Mouse (Mus musculus): ENCODE data around the gene Pde6c.

Gene Pde6c

DNA sequence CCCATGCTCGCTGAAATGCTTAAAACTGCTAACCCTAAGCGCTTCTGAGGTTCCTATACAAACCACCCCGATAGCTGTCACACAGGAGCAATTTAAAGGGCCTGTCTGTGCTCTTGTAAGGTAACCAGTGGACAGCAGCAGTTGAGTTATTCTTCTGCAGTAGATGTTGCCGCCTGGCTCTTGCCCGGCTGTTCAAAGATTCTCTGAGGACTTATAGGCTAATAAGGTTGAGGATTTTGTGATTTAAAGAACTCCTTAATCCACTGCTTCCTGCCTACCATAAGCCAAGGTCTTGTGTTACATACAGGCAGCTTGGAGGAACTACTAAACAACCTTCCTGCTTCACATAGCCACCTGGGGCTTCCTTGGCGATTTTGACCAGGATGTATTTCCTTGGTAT is at the start of gene Pde6c:
Pde6c (plus strand) TSS at position 301 of the 400 bp plus-strand sequence.
- WGBS: 83% methylated on average over 6 of the region's 6 CpGs

DNA sequence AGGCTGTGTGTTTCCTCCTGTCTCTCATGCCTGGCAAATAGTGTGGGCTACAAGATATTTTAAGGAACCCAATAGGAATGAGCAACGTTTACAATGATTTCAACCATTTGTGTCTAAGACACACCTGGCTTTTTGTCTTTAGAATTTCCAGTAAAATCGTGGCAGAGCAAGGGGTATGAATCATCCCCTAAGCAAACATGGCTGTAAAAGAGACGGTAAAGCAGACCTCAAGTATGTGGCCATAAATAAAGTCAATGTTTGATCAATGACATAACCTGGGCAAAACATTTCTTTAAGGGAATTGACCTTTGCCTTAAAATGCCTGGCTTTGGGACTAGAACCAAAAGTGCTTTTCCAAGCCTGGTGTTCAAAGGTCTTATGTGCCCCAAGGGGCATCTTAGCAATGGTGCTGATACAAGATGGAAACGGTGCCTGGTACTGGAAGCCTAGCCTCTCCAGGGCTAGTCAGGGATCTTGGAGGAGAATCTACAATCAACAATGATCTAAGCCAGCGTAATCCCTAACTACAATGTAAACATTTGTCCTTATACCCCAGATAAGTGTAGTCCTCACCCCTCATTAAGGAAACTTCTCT is 49.6 kb upstream of the Pde6c start:
- WGBS: 80% methylated on average over 5 of the region's 5 CpGs

GRCm38 (mm10) chr19:38085841-38086240 is 46.7 kb upstream of the Pde6c start:
- 91% methylated on average over 4 of the region's 4 CpGs for WGBS

DNA sequence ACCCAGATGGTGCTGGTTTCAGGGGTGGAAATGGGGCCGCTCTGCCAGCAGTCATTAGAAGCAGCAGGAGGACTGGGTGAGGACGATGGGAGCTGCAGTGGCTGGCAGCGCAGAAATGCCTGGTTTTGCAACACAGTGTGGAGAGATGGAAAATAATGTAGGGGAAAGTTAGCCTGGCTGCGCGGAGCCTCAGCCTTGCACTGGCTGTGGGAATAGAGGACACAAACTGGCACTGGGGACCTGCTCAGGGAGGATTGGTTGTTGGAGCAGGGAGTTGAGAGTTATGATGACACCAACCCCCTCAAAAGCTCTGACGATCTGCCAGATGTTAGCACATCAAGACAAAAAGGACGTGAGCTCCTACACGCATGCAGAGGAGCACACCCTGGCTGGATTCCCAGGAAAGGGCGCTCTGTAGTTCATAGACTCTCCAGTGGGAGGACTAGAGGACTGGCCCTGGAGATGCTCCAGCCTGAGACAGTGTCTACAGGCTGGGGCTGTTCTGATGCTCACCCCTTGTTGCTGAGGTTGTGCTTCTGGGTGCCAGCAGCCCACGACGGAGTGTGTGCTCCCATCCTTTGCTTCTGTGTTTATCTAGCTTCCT is 45.5 kb upstream of the Pde6c start:
- WGBS: 34% methylated on average over 11 of the region's 11 CpGs

DNA sequence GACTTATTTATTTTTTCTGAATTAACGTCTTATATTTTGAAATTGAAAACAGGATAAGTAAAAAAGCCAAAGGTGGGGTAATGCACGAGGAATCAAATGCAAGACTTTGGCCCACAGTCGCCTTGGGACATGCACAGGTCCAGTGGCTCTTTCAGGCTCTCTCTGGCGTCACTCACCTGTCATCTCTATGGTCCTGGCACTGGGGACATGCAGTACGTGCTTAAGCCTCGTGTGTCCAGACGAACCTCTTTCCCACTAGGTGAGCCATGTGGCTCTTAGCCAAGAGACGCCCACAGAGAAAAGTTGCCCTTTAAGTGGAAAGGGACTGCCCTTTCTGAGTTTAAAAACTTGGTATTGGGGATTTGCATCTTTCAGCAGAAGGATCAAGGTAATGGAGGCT is 43.2 kb upstream of the Pde6c start:
- WGBS: 80% methylated on average over 8 of the region's 8 CpGs

- WGBS: 71% methylated on average over 4 of the region's 4 CpGs
These were observed 41.0 kb upstream of the Pde6c start for GRCm38 (mm10) chr19:38091512-38091985.

GRCm38 (mm10) chr19:38096231-38096630 is 36.4 kb upstream of the Pde6c start:
- 48% methylated on average over 4 of the region's 4 CpGs for WGBS

- WGBS: under 1% methylated on average over 77 of the region's 77 CpGs
These were observed 35.5 kb upstream of the Pde6c start, which contains the start of gene Ffar4 for GRCm38 (mm10) chr19:38096858-38097758. TSS of gene Ffar4 (plus strand) at chr19:38097071.

- WGBS: 96% methylated on average over 4 of the region's 4 CpGs
These were observed 24.7 kb upstream of the Pde6c start for GRCm38 (mm10) chr19:38107871-38108270.

DNA sequence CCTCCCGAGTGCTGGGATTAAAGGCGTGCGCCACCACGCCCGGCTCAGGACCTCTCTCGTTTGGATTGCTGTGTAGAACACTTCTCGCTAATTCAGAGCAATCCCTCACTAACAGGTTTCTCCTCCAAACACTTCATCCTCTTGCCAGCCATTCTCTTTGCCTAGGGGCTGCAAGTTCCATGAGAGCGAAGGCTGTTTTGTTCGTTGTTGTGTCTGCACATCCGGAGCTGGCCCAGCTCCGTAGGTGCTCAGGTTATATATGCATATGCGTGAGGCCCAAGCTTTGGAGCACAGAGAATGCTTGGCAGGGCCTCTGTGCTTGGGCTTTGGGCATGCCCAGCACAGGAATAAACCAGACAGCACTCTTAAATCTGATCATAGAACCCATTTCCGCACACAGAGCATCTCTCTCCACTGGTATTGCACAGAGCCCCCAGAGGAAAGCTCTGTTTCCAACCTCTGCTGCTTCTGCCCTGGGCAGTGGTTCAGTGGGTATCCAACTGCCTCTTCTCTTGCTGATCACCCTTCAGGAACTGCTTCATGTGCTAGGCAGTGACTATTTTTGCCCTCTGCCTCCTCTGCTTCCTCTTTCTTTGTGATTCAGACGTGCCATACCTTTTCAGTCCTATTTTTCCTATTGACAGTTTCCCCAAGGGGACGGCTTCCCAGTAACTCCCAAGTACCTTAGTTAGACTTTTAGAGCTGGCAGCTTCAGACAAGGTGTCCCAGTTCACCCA is 22.9 kb upstream of the Pde6c start:
- 88% methylated on average over 15 of the region's 15 CpGs for WGBS

- 78% methylated on average over 8 of the region's 8 CpGs for whole genome bisulfite sequencing
These were observed 21.5 kb upstream of the Pde6c start for GRCm38 (mm10) chr19:38111056-38111455.

DNA sequence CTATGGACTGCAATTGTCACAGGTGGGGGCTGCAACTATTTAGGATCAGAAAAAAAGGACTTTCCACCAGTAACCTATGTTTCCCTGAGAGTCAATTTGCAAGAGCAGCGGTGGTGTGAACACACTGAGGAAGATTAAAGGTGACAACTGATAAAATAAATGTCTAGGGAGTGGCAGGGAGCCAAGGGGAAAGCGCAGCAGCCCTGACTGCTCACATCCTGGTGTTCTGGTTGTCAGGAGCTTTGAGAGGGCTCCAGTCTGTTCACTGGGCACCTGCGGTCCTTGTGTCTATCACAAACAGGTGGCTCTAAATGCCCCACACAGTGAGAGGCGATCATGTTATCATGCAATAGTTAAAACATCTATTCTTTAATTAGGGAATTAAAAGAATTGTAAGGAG is 20.0 kb upstream of the Pde6c start:
- WGBS: 66% methylated on average over 4 of the region's 4 CpGs

DNA sequence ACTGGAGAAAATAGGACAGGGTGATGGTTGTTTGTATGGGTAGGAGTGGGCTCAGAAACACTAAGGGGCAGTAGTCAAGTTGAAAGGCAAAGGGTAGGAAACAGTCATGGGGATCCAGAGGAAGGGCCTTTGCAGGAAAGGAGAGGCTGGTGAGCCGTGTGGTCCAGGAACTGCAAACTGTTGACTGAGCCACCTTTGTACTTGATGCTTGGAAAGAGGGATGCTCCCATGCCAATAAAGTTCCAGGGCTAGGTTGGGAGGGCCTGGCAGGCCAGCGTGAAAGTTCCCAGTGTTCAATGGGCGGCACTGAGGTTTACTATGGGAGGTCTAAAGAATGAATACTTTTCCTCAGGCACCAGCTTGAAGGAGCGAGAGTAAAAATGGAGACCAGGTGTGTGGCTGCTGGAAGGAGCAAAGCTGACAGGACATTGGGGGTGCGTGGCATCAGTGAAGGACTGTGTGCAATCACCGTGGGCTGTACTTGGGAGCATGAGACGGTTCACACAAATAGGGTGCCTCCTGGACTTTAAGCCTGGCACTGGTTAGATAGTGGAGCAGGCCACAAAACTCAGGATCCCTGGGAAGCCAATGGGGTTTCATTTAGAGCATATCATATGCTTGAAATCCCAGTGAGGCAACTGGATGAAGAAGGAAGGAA is 17.6 kb upstream of the Pde6c start:
- 91% methylated on average over 7 of the region's 7 CpGs for WGBS

DNA sequence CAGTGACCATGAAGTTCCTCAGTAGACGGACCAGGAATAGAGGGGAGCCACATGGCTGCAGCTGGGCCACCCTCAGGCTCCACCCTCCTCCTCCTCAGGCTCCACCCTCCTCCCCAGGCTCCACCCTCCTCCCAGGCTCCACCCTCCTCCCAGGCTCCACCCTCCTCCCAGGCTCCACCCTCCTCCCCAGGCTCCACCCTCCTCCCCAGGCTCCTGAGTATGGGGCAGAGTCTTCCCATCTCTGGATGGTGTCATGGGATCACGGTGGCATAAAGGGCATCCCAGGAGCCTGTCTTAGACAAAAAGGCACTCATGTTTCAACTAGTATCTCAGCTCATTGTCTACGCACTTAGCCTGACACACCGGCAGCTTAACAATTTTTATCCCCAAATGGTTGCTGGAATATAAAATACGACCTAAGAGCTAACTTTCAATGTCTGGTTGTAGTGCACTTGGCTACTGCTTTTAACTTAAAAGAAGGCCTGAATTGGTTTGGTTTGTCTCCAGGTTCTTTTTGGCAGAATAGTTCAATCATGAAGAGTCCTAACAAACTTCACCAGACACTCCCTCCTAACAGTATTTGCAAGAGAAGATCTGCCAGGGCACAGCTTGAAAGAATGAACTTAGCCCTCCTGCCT is 12.3 kb upstream of the Pde6c start:
- 89% methylated on average over 5 of the region's 5 CpGs for WGBS

DNA sequence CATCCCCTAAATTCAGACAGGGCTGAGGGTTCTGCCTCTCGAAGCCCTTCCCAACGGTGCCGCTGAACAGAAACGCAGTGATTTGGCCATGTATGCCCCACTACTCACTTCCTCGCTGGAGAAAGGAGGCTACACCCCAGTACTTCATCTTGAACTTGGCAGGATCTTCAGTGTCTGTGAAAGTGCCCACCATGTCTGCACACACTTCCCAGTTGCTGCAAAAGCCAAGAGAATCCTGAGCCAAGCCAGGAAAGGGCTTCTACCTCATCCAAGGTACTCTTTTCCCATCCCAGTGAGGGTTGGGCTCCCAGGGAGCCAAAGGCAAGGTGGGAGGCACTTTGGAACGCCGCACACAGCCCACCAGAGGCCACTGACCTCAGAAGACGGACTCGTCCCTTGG is 8.7 kb upstream of the Pde6c start:
- 31% methylated on average over 9 of the region's 9 CpGs for WGBS

- 2% methylated on average over 75 of the region's 77 CpGs for WGBS
These were observed 8.0 kb upstream of the Pde6c start for GRCm38 (mm10) chr19:38124401-38125218.

DNA sequence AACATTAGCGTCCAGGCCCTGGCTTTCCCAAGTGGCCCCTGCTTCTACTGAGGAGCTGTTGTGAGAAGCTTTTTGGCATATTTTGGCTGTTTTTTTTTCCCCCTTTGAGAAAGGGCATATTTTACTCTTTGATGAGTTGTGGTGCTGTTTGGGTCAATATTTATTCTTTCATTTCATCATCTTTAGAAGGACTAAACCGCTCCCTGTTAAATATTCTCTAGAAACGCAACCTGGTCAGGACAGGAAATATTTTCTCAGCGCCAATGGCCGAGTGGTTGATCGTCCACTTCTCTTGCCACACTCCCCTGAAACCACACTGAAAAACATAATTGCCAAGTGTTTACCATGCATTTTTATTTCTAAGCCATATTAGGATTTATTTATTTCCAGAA is 7.4 kb upstream of the Pde6c start, which contains the start of gene Rbp4:
Rbp4 (minus strand) TSS at position 63 of the 392 bp plus-strand sequence.
- WGBS: 72% methylated on average over 6 of the region's 6 CpGs

DNA sequence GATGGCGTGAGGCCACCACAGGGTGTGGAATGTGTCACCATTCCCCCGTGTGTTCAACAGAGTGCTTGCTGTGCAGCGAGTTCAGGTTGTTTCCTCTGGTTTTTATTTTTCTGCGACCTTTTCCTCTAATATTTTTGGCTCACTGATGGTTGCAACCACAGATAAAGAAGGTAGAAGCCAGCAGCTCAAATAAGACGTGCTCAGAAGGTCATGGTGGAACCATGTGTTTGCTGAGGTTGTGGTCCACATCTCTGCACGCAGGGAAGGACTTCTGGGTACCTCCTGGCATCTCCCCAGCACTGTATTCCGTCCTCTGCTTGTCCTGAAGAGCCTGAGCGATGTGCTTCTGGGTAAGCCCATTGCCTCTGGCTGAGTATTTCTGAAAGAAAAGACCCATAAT is 5.9 kb upstream of the Pde6c start:
- 75% methylated on average over 8 of the region's 8 CpGs for WGBS

DNA sequence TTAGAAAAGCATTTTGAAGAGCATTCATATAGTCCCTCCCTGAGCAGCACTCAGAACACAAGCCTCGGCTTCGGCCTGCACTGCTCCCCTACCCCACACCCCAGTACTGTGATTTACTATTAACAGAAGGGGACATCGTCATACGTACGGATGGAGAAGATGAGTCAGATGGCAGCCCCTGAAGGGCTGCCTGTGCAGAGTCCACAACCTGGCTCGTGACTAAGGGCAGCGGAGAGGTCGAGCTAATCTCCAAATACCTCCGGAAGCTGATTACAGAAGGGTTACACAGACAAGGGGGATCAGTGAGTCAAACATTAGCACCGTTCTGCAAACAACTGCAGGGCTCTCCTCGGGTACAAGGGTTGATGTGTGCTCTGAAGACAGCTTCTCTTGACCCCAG is 1.4 kb downstream of the Pde6c start:
- WGBS: 87% methylated on average over 11 of the region's 11 CpGs

DNA sequence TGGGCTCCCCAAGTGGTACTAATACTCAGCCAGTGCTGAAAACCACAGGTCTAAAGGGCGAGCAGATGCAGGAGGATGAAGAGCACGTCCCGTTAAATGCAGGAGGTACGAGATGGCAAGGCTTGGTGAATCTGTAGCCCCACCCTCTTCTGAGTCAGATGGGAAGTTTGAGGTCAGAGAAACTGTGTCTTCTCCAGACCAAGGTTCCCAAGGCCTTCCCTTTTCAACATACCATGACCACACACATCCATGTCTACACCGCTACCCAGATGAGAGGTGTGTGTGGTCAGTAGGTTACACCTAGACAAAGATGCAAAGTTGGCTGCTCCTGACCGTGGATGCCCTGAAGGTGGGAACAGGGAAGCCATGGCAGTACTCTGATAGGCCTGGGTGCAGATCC is 2.2 kb downstream of the Pde6c start:
- 88% methylated on average over 6 of the region's 6 CpGs for WGBS

Data from cerebral cortex, adult 2 months (tissue).